Mouse (Mus musculus): ENCODE measurements around the gene Atp5f1.
A peak's percentile ranks its signal among the peaks of the same experiment; 100 is the strongest.
"Not testable (repeated sequence)": the region's sequence is repeated elsewhere in the genome, so short reads cannot be mapped to it uniquely, and the experiment has no call there.

The Atp5f1 gene

GRCm38 (mm10) chr3:105959999-105960398 is at the start of gene Atp5f1:
TSS of gene Atp5f1 (minus strand) at chr3:105960099.
- no peak for DNase-seq (ENCODE audit: inconsistent ontology term)

- not testable (repeated sequence) for DNase-seq (ENCODE audit: inconsistent ontology term)
These were observed 43.5 kb upstream of the Atp5f1 start for GRCm38 (mm10) chr3:106003360-106003759.

- DNase-seq (ENCODE audit: inconsistent ontology term), result peak; percentile 45
These were observed 41.8 kb upstream of the Atp5f1 start for GRCm38 (mm10) chr3:106001416-106002370.

GRCm38 (mm10) chr3:106000707-106001375 is 40.9 kb upstream of the Atp5f1 start:
- DNase-seq (ENCODE audit: inconsistent ontology term), result no peak

GRCm38 (mm10) chr3:105994730-105995129 is 34.8 kb upstream of the Atp5f1 start:
- DNase-seq (ENCODE audit: inconsistent ontology term), result no peak

- DNase-seq (ENCODE audit: inconsistent ontology term), result peak; percentile 25
These were observed 31.9 kb upstream of the Atp5f1 start for GRCm38 (mm10) chr3:105991653-105992283.

GRCm38 (mm10) chr3:105989611-105990010 is 29.7 kb upstream of the Atp5f1 start:
- DNase-seq (ENCODE audit: inconsistent ontology term), result not testable (repeated sequence)

GRCm38 (mm10) chr3:105974174-105974573 is 14.3 kb upstream of the Atp5f1 start:
- no peak for DNase-seq (ENCODE audit: inconsistent ontology term)

GRCm38 (mm10) chr3:105973411-105973810 is 13.5 kb upstream of the Atp5f1 start, which contains the start of gene Ovgp1:
TSS of gene Ovgp1 (plus strand) at chr3:105973711.
- DNase-seq (ENCODE audit: inconsistent ontology term), result no peak

- DNase-seq (ENCODE audit: inconsistent ontology term), result no peak
These were observed 12.0 kb upstream of the Atp5f1 start for GRCm38 (mm10) chr3:105971831-105972446.

- DNase-seq (ENCODE audit: inconsistent ontology term), result no peak
These were observed 801 bp upstream of the Atp5f1 start for GRCm38 (mm10) chr3:105960700-105961099.

GRCm38 (mm10) chr3:105959585-105959984 is 314 bp downstream of the Atp5f1 start:
- no peak for DNase-seq (ENCODE audit: inconsistent ontology term)

- DNase-seq (ENCODE audit: inconsistent ontology term), result peak; percentile 100
These were observed 822 bp downstream of the Atp5f1 start, which contains the start of gene Wdr77 for GRCm38 (mm10) chr3:105958974-105959580. TSS of gene Wdr77 (plus strand) at chr3:105959369.

GRCm38 (mm10) chr3:105958204-105958603 is 1.7 kb downstream of the Atp5f1 start:
- no peak for DNase-seq (ENCODE audit: inconsistent ontology term)

GRCm38 (mm10) chr3:105957235-105957634 is 2.7 kb downstream of the Atp5f1 start:
- DNase-seq (ENCODE audit: inconsistent ontology term), result no peak

GRCm38 (mm10) chr3:105951348-105951747 is 8.6 kb downstream of the Atp5f1 start:
- DNase-seq (ENCODE audit: inconsistent ontology term), result no peak

- no peak for DNase-seq (ENCODE audit: inconsistent ontology term)
These were observed 23.8 kb downstream of the Atp5f1 start for GRCm38 (mm10) chr3:105936111-105936510.

GRCm38 (mm10) chr3:105935033-105935432 is 24.9 kb downstream of the Atp5f1 start:
- no peak for DNase-seq (ENCODE audit: inconsistent ontology term)

GRCm38 (mm10) chr3:105933926-105934325 is 26.0 kb downstream of the Atp5f1 start:
- DNase-seq (ENCODE audit: inconsistent ontology term), result no peak

GRCm38 (mm10) chr3:105932240-105933071 is 27.4 kb downstream of the Atp5f1 start, which contains the start of gene I830077J02Rik:
TSS of gene I830077J02Rik (minus strand) at chr3:105932664.
- DNase-seq (ENCODE audit: inconsistent ontology term), result no peak
